Mouse (Mus musculus) myocyte (in vitro differentiated cells): Measurements from ENCODE around the gene Pdcd2. TPM values are rescaled to one million over a fixed set of nuclear protein-coding genes. Genes with fewer than 3 reads are reported as not detected.

Source experiments
- H3K27me3 ChIP-seq: one replicate; pipeline ENCODE4 v1.6.1; 2011; ENCODE audit not compliant: control insufficient read depth, insufficient read depth, insufficient read length
- H3K36me3 ChIP-seq: one replicate; pipeline ENCODE4 v1.6.1; 2011; ENCODE audit not compliant: control insufficient read depth, insufficient read depth
- H3K4me2 ChIP-seq: one replicate; pipeline ENCODE4 v1.6.1; 2011; ENCODE audit warnings: low read depth, control low read depth
- H3K4me3 ChIP-seq: one replicate; pipeline ENCODE4 v1.5.1; 2011; ENCODE audit warnings: mild to moderate bottlenecking, control low read depth, moderate library complexity
- H3K79me2 ChIP-seq: one replicate; pipeline ENCODE4 v1.6.1; 2011; ENCODE audit not compliant: control insufficient read depth, insufficient read depth
- H3ac ChIP-seq: one replicate; pipeline ENCODE4 v1.6.1; 2011; ENCODE audit not compliant: control insufficient read depth, insufficient read length
- CEBPB ChIP-seq: IDR thresholded peaks from 2 replicates; pipeline ENCODE4 v1.6.1; 2011; ENCODE audit warnings: mild to moderate bottlenecking, moderate library complexity; ENCODE audit not compliant: poor library complexity, insufficient read depth, severe bottlenecking
- E2F4 ChIP-seq: IDR thresholded peaks from one replicate; pipeline ENCODE4 v1.6.1; 2011; ENCODE audit warnings: mild to moderate bottlenecking, control low read depth, moderate library complexity; ENCODE audit not compliant: insufficient read depth
- MAX ChIP-seq: IDR thresholded peaks from one replicate; pipeline ENCODE4 v1.6.1; 2011; ENCODE audit warnings: low read depth, mild to moderate bottlenecking, control low read depth
- MYOD1 ChIP-seq, 3 experiments: IDR thresholded peaks; one replicate each; pipeline ENCODE4 v1.6.1; 2011; ENCODE audit warnings: control low read depth in 2 of 3, low read depth in 2 of 3, mild to moderate bottlenecking in 2 of 3, moderate library complexity in 1 of 3; ENCODE audit not compliant: insufficient read length in 2 of 3, control insufficient read depth in 1 of 3
- MYOG ChIP-seq, 3 experiments: IDR thresholded peaks; one replicate each; pipeline ENCODE4 v1.6.1; 2011; ENCODE audit warnings: control low read depth in 2 of 3, low read depth in 2 of 3, mild to moderate bottlenecking in 2 of 3; ENCODE audit not compliant: insufficient read length in 2 of 3, control insufficient read depth in 1 of 3, insufficient read depth in 1 of 3
- POLR2A ChIP-seq: IDR thresholded peaks from one replicate; pipeline ENCODE4 v1.6.1; 2011; ENCODE audit warnings: low read depth, mild to moderate bottlenecking, control low read depth, moderate library complexity; ENCODE audit not compliant: insufficient read length
- POLR2AphosphoS2 ChIP-seq: IDR thresholded peaks from one replicate; pipeline ENCODE4 v1.6.1; 2011; ENCODE audit warnings: low read depth, control low read depth; ENCODE audit not compliant: insufficient read length
- REST ChIP-seq: IDR thresholded peaks from one replicate; pipeline ENCODE4 v1.6.1; 2011; ENCODE audit warnings: mild to moderate bottlenecking, control low read depth, moderate library complexity; ENCODE audit not compliant: insufficient read depth, insufficient read length
- SRF ChIP-seq: IDR thresholded peaks from one replicate; pipeline ENCODE4 v1.6.1; 2011; ENCODE audit warnings: low read depth; ENCODE audit not compliant: control insufficient read depth, insufficient read length
- TCF12 ChIP-seq: IDR thresholded peaks from one replicate; pipeline ENCODE4 v1.6.1; 2011; ENCODE audit warnings: mild to moderate bottlenecking, control low read depth; ENCODE audit not compliant: poor library complexity, insufficient read depth, severe bottlenecking
- TCF3 ChIP-seq: IDR thresholded peaks from one replicate; pipeline ENCODE4 v1.6.1; 2011; ENCODE audit warnings: low read depth, control low read depth; ENCODE audit not compliant: insufficient read length
- USF1 ChIP-seq: IDR thresholded peaks from one replicate; pipeline ENCODE4 v1.6.1; 2011; ENCODE audit warnings: low read depth, mild to moderate bottlenecking, control low read depth, moderate library complexity
- polyA plus RNA-seq: library from polyadenylated mRNA; unstranded; fragments of >200 nt; fragmentation: generic; extraction: Trizol; gene quantifications from one replicate; pipeline ENCODE4 v1.2.1, GENCODE M21; 2012; ENCODE audit warnings: missing spikeins

Gene Pdcd2
- polyA plus RNA-seq, 1 experiment: 43.4 TPM

DNA sequence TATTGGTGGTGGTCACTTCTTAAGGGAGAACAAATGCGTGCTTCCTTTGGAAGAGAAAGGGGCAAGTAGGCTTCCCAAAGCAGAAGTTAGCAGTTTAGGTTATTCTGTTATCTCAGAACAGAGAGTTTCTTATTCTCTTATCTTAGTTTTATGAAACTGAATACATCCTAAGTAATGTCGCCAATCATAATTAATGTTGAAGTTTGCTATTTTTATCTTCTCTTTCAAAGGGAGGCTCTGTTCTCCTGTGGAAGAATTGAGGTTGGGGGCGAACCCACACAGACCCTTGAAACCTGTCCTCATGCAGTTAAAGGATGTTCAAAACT is 673 bp upstream of the Pdcd2 start:
- TF ChIP-seq MAX (no peak), POLR2A (no peak), MYOD1 (IDR thresholded peaks at IDR 0.05; ENCODE audit: control insufficient read depth in 1 of 3, insufficient read length in 2 of 3, low read depth in 2 of 3) (no peak), E2F4 (no peak), MYOG (IDR thresholded peaks at IDR 0.05; ENCODE audit: control insufficient read depth in 1 of 3, insufficient read depth in 1 of 3, insufficient read length in 2 of 3, low read depth in 2 of 3) (no peak), USF1 (no peak), POLR2AphosphoS2 (no peak), CEBPB (no peak), REST (no peak), TCF3 (no peak), TCF12 (no peak), SRF (no peak)

DNA sequence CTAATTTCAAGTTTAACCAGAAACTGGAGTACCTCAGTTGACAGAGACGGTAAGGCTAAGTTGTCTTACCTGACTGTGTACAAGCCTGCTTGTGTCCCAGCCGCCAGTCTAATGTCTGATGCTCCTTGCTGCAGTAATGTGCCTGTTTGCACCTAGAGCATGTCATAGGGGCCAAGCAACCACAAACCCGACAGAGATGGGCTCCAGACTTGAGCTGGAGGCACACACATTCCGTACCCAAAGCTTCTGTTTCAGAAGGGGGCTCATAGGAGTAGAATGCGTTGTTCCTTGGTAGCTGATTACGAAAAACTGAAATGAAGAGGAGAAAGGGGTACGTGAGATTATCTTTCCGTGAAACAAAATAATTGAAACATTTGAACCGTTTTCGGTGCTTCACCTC is 797 bp downstream of the Pdcd2 start:
- Histone ChIP-seq H3K79me2 (peaks cover 5% of the 10 kb centered on the region), H3K4me3 (peak overlapping the region; percentile 48), H3K36me3 (peaks cover 37% of the 10 kb centered on the region), H3K4me2 (peak overlapping the region; percentile 87), H3K27me3 (no peaks in the 10 kb centered on the region), H3ac (peak overlapping the region; percentile 27)
- TF ChIP-seq MYOG (IDR thresholded peaks at IDR 0.05; ENCODE audit: control insufficient read depth in 1 of 3, insufficient read depth in 1 of 3, insufficient read length in 2 of 3, low read depth in 2 of 3) (no peak), TCF12 (no peak), REST (no peak), USF1 (no peak), SRF (no peak), POLR2AphosphoS2 (peak; percentile 58), POLR2A (no peak)

More for the DNA sequence above, 673 bp upstream of the Pdcd2 start:
- no peak overlapping the region for H3ac ChIP-seq
- H3K36me3 ChIP-seq: peaks cover 23% of the 10 kb centered on the region
- H3K4me2 ChIP-seq: peak overlapping the region; percentile 88
- H3K4me3 ChIP-seq: peak overlapping the region; percentile 48
- peaks cover 5% of the 10 kb centered on the region for H3K79me2 ChIP-seq
- H3K27me3 ChIP-seq: no peaks in the 10 kb centered on the region

DNA sequence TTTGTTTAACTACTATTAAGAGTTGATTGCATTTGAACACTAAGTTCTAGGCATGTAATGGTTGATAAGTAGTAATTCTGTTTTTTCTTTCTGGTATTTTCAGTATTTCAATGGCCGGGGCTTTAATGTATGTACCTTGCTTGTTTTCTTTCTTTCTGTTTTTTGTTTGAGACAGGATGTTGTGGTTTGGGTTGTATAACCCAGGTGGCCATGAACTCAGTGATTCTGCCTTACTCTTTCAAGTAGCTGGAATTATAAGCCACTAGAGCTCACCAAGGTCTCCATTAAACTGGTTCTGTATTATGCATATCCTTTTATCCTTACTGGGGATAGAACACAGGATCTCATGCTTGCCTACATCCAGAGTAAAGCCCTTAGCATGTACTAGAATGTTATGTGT is 8.3 kb downstream of the Pdcd2 start:
- Histone ChIP-seq H3K79me2 (no peaks in the 10 kb centered on the region), H3K4me3 (no peak overlapping the region), H3K27me3 (no peaks in the 10 kb centered on the region), H3ac (no peak overlapping the region), H3K36me3 (peaks cover 86% of the 10 kb centered on the region), H3K4me2 (no peak overlapping the region)
- no peak for TF ChIP-seq REST
- no peak for TF ChIP-seq CEBPB
- no peak for TF ChIP-seq TCF12
- no peak for TF ChIP-seq USF1
- no peak for TF ChIP-seq POLR2AphosphoS2
- no peak for TF ChIP-seq MYOD1 (IDR thresholded peaks at IDR 0.05; ENCODE audit: control insufficient read depth in 1 of 3, insufficient read length in 2 of 3, low read depth in 2 of 3)
- no peak for TF ChIP-seq E2F4
- TF ChIP-seq MAX: no peak
- no peak for TF ChIP-seq TCF3
- TF ChIP-seq MYOG (IDR thresholded peaks at IDR 0.05; ENCODE audit: control insufficient read depth in 1 of 3, insufficient read depth in 1 of 3, insufficient read length in 2 of 3, low read depth in 2 of 3): no peak
- TF ChIP-seq POLR2A: no peak

DNA sequence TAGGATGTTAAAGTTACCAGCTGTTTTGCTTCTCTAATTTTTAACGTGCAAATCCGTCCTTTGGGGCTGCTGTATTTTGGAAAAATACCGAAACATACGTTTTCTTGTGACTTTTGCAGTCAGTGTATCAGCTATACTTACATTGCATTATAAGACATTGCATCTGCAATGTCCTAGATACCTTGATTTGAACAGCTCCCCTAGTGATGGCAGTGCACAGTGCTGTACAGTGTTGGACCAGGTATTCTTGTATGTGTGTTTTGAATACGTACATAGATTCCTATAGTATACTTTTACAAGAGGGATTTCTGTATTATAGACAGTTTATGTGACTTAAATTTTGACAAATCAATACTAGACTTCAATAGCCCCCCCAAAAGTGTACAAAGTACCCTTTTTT is 8.9 kb downstream of the Pdcd2 start:
- Histone ChIP-seq H3K79me2 (peaks cover 5% of the 10 kb centered on the region), H3K4me2 (no peak overlapping the region), H3K36me3 (peaks cover 86% of the 10 kb centered on the region), H3ac (no peak overlapping the region), H3K4me3 (no peak overlapping the region), H3K27me3 (no peaks in the 10 kb centered on the region)
- TF ChIP-seq TCF3: no peak
- TF ChIP-seq POLR2AphosphoS2: no peak

DNA sequence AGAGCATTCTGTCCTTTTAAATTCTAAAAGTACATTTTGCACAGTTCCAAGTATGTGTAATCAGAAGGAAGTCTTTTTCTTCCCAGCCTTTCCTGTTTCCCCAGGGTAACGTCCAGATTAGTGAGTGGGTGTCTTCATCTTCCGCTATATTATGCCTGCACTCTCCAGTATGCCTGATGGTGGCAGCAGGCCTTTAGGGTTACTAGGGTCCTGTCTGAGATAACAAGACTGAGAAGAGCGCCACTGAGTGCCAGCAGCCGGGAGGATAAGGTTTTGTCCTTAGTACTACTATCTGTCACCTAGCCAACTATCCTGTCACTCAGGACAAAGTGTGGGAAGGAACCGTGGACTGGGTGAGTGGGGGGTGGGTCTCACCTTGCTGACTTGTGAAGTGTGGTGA is 9.3 kb downstream of the Pdcd2 start:
- peaks cover 9% of the 10 kb centered on the region for H3K79me2 ChIP-seq
- no peak overlapping the region for H3ac ChIP-seq
- no peak overlapping the region for H3K4me3 ChIP-seq
- peaks cover 87% of the 10 kb centered on the region for H3K36me3 ChIP-seq
- no peak for TF ChIP-seq POLR2AphosphoS2
- no peak for TF ChIP-seq MAX
- TF ChIP-seq MYOD1 (IDR thresholded peaks at IDR 0.05; ENCODE audit: control insufficient read depth in 1 of 3, insufficient read length in 2 of 3, low read depth in 2 of 3): no peak
- TF ChIP-seq POLR2A: no peak
- no peak for TF ChIP-seq TCF3
- no peak for TF ChIP-seq E2F4
- TF ChIP-seq TCF12: no peak
- no peak for TF ChIP-seq MYOG (IDR thresholded peaks at IDR 0.05; ENCODE audit: control insufficient read depth in 1 of 3, insufficient read depth in 1 of 3, insufficient read length in 2 of 3, low read depth in 2 of 3)
- TF ChIP-seq USF1: no peak
- no peak for TF ChIP-seq CEBPB
- TF ChIP-seq REST: no peak
- no peak for TF ChIP-seq SRF
- H3K27me3 ChIP-seq: no peaks in the 10 kb centered on the region
- H3K4me2 ChIP-seq: no peak overlapping the region
